Mouse (Mus musculus) cerebellum, adult 9-10 months (tissue): ENCODE results near the gene Atp2a1.
A peak's percentile ranks its signal among the peaks of the same experiment; 100 is the strongest.

ENCODE experiments used
- DNase-seq: peaks from one replicate; pipeline ENCODE4 v3.0.0; 2022

The Atp2a1 gene

DNA sequence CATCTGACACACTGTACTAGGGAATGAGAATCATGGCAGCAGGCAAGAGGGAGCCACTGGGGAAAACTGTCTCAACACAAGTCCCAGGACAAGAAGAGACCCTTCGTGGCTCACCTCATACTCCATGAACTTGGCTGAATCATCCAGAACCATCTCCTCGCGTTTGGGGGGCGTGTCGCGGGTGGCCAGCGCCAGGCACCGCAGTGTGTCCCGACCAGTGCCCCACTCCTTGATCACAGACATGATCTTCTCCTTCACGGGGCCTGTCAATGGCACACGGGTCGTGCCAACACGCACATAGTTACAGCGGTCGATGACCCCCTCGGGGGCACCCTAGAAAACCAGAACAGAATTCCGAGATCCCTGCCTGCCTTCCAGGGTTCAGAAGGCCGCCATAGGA, 12.9 kb downstream of the Atp2a1 start:
- DNase-seq: no peak

- no peak for DNase-seq
Measured at GRCm38 (mm10) chr7:126448481-126448880, 14.4 kb downstream of the Atp2a1 start.

DNA sequence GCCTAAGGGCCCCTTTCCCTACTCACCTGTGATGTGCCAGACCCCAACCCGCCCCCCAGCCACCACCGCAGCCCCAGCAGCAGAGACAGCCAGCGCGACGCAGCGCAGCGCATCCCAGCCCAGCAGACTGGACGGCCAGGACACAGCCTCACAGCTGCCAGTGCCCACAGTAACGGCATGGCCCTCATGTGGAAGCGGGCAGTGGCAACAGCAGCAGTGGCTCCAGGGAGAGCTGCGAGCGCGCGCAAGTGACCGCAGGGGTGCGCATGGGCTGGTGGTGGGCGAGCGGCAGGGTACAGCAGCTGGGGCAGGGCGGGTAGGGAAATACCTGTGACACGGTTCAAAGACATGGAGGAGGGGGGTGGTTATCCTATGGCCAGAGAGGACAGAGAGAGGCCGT, 16.7 kb downstream of the Atp2a1 start:
- DNase-seq: no peak

- DNase-seq: no peak
Measured at GRCm38 (mm10) chr7:126445104-126445815, 17.6 kb downstream of the Atp2a1 start.

GRCm38 (mm10) chr7:126444536-126444935, 18.4 kb downstream of the Atp2a1 start:
- no peak for DNase-seq

DNA sequence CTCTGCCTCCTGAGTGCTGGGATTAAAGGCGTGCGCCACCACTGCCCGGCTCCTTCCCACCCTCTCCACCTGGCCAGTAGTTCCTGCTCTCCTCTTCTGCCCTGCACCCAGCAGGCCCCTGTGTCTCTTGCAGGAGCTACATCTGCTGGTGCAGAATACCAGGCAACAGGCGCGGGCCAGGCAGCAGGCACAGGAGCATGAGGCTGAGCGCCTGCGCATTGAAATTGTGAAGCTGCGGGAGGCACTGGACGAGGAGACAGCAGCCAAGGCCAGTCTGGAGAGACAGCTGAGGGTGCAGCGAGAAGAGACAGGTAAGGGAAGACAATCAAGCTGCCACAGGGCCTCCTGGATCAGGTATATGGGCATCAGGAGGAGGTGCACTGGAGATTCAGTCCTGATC, 18.9 kb downstream of the Atp2a1 start:
- DNase-seq: no peak

- DNase-seq: no peak
Measured at GRCm38 (mm10) chr7:126440134-126440533, 22.8 kb downstream of the Atp2a1 start.

DNA sequence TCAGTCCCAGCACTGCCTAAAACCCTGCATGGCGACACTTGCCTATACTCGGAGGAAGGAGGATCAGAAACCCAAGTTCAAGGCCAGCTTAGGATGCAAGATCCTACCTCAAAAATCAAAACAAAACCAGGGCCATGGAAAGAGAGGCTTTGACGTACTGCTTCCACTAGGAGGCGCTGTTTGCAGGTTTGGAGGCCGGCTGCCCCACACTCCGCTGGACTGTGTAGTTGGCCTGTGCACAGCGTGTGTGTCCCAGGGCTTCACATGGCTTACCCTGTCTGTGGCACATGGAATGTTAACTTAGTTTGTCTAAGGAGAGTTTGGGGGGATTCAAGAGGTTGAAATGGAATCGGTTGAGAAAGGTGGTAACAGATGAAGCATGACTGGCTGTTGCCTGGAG, 26.1 kb downstream of the Atp2a1 start:
- DNase-seq: peak; percentile 47

- DNase-seq: no peak
Measured at GRCm38 (mm10) chr7:126435801-126436200, 27.1 kb downstream of the Atp2a1 start.

GRCm38 (mm10) chr7:126434726-126435125, 28.2 kb downstream of the Atp2a1 start:
- no peak for DNase-seq

DNA sequence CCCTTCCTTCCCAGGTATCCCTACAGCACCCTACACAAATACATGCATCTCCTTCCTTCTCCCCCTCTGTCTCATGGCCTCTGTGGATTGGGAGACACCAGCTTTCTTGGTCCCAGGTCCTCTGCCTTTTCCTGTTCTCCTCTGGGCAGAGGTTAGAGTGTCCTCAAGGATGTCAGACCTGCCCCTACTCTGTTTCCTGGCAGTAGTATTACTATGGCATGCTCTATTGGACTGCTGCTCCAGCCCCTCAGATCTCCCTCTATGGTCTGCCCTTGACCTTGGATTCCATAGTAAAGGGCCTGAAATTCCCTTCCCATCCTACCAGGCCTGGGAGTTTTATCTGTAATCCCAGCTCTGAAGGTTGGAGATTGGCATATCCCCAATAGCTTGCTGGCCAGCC, 32.7 kb downstream of the Atp2a1 start:
- DNase-seq: no peak

DNA sequence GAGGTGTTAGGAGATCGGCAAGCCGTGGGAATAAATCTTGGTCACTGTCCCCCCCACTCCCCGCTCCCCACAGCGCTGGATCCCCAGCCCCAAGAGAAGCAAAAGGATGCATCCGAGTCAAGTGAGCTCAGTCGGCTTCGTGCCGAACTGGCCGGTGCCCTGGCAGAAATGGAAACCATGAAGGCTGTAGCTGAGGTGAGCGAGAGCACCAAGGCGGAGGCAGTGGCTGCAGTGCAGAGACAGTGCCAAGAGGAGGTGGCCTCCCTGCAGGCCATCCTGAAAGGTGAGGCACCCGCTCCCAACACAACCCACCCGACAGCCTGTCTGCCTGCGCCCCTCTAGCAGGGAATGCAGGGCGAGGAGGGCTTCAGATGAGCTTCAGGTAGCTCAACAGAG, 33.4 kb downstream of the Atp2a1 start:
- DNase-seq: no peak

DNA sequence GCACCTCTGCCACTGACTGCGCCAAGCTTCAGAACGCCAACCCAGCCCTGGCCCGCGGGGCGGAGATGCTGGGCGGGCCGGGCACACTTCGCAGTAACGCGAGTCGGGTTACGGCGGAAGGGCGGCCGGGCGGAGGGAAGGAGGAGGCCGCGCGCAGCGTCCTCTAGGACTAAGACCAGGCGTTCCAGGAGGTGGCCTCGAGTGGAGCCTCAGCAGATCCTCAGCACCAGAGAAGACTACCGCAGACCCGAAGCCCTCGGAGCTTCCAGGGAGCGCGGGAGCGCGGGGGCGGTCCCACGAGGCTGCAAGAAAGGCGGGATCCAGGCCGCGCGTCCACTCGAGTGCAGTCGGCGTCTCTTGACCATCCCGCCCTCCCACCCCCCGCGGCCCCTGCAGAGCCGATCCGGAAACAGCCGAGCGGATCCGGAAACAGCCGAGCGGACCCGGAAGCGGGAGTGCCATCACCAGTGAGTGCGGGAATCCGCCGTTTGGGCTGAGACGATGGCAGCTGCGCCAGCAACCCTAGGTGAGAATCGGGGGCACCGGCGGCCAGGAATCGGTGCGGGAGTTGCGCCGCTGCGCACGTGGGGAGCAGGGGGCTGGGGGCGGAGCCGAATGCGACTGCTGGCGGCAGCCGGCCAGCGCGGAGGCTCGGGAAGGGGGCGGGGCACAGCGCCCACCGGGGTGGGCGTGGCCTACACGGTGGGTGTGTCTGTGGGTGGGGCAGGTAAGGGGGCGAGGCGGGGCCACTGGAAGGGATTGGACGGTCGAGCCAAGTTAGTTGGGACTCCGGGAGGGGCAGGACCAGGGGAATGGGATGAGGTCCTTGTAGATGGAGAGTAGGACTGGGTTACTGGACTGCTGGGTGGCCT, 34.0 kb downstream of the Atp2a1 start, which contains the start of gene Rabep2:
Gene Rabep2 (plus strand): TSS at position 129 of the 872 bp plus-strand sequence.
- DNase-seq: peak; percentile 97

DNA sequence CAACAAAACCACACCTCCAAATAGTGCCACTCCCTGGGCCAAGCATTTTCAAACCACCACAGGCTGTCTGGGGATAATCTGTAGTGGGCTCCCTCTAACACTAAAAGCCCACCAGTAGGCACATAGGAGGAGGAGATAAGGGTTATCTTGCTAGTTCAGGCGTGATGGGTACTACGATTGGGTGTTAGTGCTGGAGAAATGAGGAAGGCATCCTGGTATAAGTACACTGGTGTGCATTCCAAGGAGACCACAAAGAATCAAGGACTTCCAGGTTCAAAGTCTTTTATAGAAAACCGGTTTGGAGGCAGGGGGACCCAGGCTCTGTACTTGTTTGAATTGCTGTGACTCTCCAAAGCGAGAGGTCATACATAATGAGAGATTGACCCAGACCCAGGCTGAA, 34.8 kb downstream of the Atp2a1 start:
- no peak for DNase-seq

DNA sequence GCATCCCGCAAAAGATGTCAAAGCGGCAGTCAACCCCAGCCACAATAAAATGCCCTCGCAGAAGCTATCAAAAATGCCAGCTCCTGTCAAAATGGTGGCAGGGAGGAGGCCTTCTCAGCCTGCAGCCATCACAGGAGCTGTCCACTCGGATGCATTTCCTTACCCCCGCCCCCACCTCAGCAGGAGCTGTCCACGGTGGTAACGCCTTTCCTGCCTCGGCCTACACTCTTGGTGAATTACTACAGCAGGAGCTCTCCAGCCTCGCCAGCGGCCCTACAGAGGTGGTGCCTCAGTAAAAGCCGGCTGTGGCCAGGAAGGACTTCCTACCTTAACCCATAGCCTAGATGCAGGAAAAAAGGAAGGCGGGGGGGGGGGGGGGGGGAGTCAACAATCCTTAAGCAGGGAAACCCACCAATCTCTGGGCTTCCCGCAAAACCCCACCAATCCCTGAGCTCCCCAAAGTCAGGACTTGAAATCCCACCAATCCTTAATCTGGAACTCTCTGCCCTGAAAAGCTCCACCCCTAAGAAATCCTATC, 35.5 kb downstream of the Atp2a1 start:
- peak; percentile 27 for DNase-seq

- no peak for DNase-seq
Measured at GRCm38 (mm10) chr7:126424161-126424560, 38.7 kb downstream of the Atp2a1 start.

DNA sequence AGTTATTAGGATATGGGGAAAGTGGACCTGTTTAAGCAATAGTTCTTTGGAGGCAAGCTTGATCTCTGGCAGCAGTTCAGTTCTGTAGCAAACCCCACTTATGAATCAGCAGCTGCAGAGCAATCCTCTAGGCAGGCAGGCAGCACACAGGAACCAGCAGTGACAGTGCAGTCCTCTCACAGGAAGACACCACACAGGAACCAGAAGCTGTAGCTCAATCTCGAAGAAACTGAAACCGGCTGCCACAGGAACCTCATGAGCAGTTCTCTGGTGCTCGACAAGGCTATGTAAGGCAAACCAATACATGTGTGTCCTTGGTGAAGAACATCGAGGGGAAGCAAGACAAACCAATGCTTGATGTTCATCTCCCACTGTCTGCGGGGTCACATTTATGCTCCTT, 41.2 kb downstream of the Atp2a1 start:
- DNase-seq: no peak

- DNase-seq: no peak
Measured at GRCm38 (mm10) chr7:126418496-126418895, 44.4 kb downstream of the Atp2a1 start.

DNA sequence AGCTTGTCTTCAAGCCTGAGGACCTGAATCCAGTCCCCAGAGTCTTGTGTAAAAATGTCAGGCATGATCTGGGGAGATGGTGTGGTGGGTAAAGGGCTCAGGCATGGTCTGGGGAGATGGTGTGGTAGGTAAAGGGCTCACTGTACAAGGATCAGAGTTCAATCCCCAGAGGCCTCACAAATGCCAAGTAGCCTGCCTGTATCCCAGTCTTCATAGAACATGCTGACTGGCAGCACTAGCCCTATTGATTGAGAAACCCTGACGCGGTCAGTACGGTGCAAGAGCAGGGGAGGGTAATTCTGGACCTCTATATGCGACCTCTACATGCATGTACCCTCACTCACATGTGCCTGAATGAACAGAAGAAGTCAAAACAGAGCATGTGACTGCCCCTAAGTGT, 45.3 kb downstream of the Atp2a1 start:
- DNase-seq: no peak

DNA sequence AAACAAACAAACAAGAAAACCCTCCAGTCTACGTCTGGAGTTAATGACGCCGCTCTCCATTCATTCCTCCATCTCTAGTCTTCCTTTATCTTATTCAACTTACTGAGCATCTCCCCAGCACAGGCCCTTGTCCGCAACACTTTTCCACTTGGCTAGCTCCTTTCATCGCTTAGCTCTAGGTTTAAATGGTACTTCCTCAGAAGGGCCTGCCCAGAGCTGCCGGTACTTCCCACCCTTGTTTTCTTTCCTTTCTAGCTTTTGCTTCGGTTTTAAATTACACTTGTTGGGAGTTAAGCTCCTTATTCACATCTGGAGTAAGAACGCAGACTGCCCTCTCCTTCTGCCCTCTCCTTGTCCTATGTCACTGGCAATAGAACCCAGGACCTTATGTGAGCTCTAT, 45.9 kb downstream of the Atp2a1 start:
- no peak for DNase-seq

DNA sequence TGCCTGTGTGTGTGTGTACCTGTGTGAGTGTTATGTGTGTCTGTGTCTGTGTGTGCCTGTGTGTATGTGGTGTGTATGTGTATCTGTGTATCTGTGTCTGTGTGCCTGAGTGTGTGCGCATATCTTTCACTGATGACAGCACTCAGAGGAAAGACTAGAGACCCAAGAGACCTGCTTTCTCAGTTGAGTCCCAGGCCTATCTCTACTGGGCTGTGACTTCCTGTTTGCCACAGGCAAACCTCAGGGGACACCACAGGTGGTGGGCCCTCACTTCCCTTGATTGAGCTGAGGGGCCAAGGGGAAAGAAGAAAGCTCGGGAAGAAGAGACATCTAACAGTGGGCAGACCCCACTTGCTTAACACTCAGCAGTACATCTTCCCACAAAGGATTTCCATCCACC, 46.3 kb downstream of the Atp2a1 start:
- no peak for DNase-seq

DNA sequence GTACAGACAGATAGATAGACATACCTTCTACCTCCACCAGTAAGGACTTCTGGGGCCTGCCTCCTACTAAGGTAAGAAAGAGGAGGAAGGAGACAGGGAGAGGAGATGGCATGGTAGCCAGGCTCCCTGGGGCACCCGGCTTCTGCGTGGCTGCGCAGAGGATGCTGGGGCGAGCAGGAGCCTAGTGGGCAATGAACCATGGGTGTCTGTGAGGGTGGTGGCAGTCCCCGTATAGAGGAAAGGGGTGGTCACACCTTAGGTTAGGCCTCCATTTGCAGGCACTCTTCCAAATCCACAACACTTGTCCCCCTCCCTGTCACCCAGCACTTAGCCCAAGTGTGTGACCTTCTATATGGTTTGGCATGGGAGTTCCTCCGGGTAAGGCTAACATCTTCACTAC, 48.2 kb downstream of the Atp2a1 start, which contains the start of gene Cd19:
Gene Cd19 (minus strand): TSS at position 165 of the 400 bp plus-strand sequence.
- no peak for DNase-seq

GRCm38 (mm10) chr7:126411061-126411460, 51.8 kb downstream of the Atp2a1 start:
- DNase-seq: no peak

DNA sequence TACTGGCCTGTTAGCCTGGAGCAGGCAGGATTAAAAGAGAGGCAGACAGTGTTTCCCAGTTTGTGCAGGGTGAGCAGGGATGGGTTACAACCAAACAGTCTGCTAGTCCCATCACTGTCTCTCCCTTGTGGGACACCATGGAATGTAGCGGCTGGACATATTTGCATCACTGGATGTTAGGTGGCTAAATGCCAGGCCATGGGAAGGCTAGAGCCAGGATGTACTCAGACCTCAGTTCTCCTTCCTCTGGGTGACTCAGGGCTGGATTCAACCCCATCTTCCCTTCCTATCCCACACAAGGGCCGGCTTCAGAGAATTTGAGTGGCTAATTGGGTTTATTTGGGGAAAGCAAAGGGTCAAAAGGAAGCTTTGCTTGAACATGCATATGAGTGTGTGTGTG, 54.2 kb downstream of the Atp2a1 start:
- no peak for DNase-seq
